Mouse (Mus musculus) liver, adult 10 weeks (tissue): Measurements from ENCODE around the gene Ntsr2. TPM values are rescaled to one million over a fixed set of nuclear protein-coding genes. Genes with fewer than 3 reads are reported as not detected.

Source experiments
- polyA plus RNA-seq: library from polyadenylated mRNA; stranded (reverse); fragments of 350-450 nt; fragmentation: Illumina TruSeq; extraction: RNeasy Lipid Tissue Mini Kit (QIAGEN cat#74804); gene quantifications from one replicate; pipeline ENCODE4 v1.2.3, GENCODE M21; 2014; ENCODE audit warnings: low read depth, low replicate concordance

Ntsr2 gene
- not detected for polyA plus RNA-seq

DNA sequence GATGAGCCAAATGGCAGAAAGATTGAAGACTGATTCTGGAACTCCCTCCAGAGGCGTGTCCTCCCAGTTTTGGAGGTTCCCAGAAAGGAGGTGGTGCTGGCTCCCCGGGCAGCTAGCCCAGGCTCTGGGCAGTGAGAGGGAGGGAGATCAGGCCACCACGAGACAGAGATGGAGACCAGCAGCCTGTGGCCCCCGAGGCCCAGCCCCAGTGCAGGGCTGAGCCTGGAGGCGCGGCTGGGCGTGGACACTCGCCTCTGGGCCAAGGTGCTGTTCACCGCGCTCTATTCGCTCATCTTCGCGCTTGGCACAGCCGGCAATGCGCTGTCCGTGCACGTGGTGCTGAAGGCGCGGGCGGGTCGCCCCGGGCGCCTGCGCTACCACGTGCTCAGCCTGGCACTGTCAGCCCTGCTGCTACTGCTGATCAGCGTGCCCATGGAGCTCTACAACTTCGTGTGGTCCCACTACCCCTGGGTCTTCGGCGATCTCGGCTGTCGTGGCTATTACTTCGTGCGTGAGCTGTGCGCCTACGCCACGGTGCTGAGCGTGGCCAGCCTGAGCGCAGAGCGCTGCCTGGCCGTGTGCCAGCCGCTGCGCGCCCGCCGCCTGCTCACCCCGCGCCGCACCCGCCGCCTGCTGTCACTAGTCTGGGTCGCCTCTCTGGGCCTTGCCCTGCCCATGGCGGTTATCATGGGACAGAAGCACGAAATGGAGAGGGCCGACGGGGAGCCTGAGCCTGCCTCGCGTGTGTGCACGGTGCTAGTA, at the start of gene Ntsr2:
Gene Ntsr2 (plus strand): TSS at position 51 of the 762 bp plus-strand sequence.

DNA sequence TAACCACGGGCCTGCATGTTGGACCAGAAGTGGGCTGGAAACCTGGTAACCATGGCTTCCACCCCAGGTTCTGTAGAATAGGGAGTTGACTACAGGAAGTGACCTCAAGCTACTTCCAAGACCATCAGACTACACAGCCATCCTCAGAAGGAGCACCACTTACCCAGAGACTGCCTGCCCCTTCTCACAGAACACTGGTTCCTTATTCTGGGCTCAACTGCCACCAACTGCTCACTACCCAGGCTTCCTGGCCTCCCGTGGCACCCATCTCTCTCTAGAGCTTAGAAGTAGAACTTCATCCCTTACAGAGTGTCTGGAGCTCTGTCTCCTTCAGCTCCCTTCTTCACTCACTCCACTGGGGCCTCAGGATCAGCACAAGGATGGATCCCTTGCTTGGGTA, 42.2 kb upstream of the Ntsr2 start, which contains the start of gene Lpin1:
Gene Lpin1 (minus strand): TSS at position 31 of the 400 bp plus-strand sequence.

Other genes with a start within 250 kb of the Ntsr2 start
- 5.4 TPM for gene Lpin1, start 42.4 kb upstream of the Ntsr2 start, polyA plus RNA-seq
- gene Greb1, start 147.5 kb downstream of the Ntsr2 start, polyA plus RNA-seq: not detected
- gene E2f6, start 157.6 kb downstream of the Ntsr2 start, polyA plus RNA-seq: 17.6 TPM
- 16.5 TPM for gene Rock2, start 241.5 kb downstream of the Ntsr2 start, polyA plus RNA-seq